Mouse (Mus musculus) ZHBTc4 (cell line): ENCODE measurements around the gene Arg1.

Source experiments
- DNase-seq: peaks from one replicate; pipeline ENCODE4 v3.0.0-alpha.2; 2011; ENCODE audit warnings: low read depth, low spot score

The Arg1 gene

GRCm38 (mm10) chr10:24912576-24912975, 14.7 kb downstream of the Arg1 start:
- DNase-seq, result no peak

- DNase-seq, result no peak
Observed at GRCm38 (mm10) chr10:24911199-24911598, 16.1 kb downstream of the Arg1 start.

GRCm38 (mm10) chr10:24905627-24906026, 21.7 kb downstream of the Arg1 start:
- DNase-seq, result no peak

- peak; percentile 56 for DNase-seq
Observed at GRCm38 (mm10) chr10:24895927-24896326, 31.4 kb downstream of the Arg1 start.

- DNase-seq, result no peak
Observed at GRCm38 (mm10) chr10:24888343-24888742, 38.9 kb downstream of the Arg1 start.

GRCm38 (mm10) chr10:24886008-24886407, 41.3 kb downstream of the Arg1 start:
- DNase-seq, result peak; percentile 84

GRCm38 (mm10) chr10:24873624-24874023, 53.7 kb downstream of the Arg1 start:
- peak; percentile 68 for DNase-seq

- DNase-seq, result peak; percentile 98
Observed at GRCm38 (mm10) chr10:24869760-24870290, 57.5 kb downstream of the Arg1 start, which contains the start of gene Med23. Gene Med23, plus strand, starts transcription at chr10:24869986.
